Mouse (Mus musculus): Measurements from ENCODE around the gene Sco2. TPM values are rescaled to one million over a fixed set of nuclear protein-coding genes. Genes with fewer than 3 reads are reported as not detected.

Sco2 gene
- total RNA-seq, 4 experiments from 2014 or later, result 23.2 to 28.0 (median 26.8) TPM

DNA sequence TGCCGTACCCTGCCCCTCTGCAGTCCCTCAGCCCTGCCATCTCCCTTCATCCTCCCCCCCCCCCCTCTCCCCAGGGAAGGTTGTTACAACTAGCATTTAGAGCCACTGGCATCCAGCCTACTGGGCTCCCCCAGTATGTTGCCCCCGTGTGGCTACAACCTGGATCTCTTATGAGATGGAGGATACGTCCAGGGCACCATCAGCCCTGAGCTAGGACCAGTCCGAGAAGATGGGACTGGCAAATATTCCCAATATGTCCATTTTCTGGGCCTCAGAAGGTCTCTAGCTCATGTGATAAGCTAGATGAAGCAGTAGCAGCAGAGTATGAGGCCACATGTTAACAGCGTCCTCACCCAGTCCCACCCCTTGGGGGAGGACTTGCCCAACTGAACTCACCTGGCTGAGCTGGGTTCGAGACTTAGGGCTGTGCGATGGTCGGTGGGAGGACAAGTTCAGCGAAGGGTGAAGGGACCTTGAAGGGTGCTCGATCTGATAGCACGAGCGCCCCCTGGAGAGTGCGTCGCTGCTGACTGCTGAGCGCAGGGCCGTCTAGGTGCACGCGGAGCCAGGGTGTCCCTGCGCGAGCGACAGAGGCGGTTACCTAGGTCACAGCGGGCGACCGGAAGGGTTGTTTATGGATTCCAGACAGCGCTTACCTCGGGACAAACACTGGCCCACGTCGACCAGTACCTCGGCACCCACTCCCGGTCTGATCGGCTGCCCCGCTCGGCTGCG, 452 bp downstream of the Sco2 start:
- peak; percentile 70 to 75 for DNase-seq (ENCODE audit: low spot score in 2 of 2)

DNA sequence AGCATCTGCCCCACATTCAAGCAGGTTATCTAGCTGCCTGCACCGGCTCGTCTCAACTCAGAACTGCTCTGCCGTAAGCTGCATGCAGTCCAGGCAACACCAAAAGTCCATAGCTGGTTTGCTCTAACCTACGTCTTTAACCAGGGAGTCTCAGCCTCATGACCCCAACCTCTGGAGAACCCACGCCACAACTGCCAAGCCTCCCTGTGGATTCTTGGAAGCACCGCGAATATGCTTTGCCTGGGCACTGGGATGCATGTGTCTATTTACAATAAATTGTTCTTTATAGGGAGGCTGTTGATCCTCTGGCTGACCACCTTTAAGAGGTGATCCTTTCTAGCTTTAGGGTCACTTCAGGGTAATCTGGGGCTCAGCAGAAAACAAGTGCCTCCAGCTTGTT, 1.1 kb downstream of the Sco2 start:
- no peak for DNase-seq (ENCODE audit: low spot score in 2 of 2)

DNA sequence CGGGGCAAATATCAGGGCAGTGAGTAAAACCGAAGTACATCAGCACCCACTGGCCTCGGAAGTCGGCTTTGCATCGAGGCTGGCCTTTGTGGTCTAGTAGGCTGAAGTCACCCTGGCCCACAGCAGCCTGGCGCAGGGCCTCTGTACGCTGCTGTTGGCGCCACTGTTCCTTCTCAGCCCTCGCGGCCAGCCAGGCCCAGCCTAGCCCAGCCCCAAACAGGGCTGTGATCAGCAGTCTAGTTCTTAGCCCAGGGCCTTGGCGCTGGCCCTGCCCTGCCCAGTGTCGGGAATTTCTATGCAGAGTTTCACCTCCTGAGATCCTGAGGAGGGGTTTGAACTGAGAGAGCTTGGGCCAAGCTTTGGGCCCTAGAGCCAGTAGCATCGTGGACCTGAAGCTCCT, 1.6 kb downstream of the Sco2 start:
- no peak for DNase-seq (ENCODE audit: low spot score in 2 of 2)

DNA sequence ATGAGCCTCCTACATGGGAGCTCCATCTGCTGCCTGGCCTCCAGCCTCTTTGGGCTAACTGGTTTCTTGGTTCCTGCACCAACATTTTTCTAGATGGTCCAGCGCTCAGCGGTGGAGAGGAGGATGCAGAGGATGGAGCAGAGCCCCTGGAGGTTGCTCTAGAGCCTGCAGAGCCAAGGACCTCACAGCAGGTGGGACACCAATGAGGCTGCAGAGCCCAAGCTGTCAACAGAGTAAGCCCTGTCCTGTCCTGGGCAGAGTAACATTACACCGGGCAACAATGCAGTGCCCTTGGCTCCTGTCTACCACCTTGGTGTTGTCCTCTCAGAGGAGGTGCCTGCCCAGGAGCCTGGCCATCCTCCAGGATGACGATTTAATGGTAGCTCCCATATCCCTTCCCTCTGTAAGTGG, 8.5 kb downstream of the Sco2 start:
- DNase-seq (ENCODE audit: low spot score in 2 of 2), result no peak

DNA sequence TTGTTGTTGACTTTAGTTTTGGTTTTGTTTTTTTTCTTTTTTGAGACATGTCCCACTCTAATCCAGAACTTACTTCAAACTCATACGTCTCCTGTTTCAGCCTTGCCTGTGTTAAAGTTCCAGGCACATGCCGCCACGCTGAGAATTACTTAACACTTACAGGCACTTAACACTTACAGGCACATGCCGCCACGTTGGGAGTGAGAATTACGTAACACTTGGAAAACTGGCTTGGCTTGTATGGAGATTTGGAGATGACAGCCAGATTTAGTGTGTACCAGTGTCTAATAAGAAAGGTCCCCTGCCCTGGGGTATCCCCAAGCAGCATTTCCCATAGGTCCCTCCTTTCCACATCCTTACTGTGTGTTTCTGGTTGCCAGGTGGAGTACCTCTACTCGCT, 10.6 kb downstream of the Sco2 start:
- DNase-seq (ENCODE audit: low spot score in 2 of 2), result no peak

DNA sequence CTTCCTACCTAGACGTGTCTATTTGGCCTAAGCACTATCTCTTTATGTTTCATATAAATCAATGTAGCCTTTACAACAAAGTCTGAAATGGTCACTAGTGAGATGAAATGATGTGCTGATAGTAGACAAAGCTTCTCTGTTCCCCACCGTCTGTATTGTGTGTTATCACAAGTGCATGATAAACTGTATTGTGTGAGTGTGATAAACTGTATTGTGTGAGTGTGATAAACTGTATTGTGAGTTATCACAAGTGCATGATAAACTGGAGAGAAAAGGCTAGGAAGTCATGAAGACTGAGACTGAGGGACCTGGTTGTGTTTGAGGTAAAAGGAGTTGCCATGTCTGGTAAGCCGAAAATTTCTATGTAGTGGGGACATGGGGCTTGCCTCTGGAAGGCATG, 14.9 kb downstream of the Sco2 start:
- DNase-seq (ENCODE audit: low spot score in 2 of 2), result no peak

DNA sequence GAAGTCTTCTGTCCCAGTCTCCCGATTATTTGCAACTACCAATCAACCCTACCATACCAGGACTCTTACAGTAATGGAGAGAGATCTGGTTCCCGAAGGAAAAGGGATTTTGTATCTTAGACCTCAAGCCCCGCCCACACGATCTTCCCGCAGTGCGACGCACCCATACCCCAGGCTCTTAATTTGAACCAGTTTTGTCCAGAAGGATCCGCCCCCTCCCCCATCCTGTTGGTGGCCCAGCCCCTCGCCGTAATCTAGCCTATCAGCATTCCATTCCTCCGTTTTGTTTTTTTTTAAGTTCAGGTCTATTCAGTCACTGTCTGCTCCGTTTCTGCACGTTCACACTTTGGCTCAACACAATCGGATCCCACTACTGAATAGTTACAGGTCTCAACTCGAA, 17.3 kb downstream of the Sco2 start:
- no peak for DNase-seq (ENCODE audit: low spot score in 2 of 2)

DNA sequence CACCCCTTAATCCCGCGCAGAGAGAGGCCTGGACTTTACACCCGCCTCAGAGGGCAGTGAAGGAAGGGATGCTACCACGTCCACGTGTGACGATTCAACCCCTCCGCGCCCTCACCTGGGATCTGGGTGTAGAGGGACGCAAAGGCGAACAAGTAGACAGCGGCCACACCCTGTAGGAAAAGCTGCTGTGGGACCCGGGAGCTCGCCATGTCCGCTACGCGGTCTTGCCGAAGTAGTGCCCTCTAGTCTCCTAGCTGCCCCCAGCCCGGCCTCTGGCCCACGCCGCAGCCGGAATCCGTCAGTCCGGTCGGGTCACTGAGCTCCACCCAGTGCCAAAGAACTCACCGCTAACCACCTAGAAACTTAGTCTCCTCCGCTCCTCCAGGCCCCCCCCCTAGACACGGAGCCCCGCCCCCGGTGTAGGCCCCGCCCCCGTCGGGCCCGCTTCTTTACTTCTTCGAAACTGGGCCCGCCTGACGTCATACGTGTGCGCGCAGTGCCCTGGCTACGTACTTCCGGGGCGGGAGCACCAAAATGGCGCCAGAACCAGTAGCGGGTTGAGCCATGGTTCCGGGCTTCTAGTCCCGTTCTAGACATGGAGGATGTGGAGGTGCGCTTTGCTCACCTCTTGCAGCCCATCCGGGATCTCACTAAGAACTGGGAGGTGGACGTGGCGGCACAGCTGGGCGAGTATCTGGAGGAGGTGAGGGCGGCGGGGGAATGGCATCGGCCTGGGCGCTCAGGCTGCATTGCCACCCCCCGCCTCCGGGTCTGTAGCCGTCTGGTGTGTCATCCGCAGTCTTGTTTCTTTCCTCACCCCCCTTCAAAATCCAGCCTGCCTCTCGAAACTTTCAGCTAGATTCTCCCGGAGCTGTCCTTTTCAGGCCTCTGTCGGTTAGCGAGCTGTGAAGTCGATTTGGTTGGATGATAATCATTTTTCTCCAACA, 18.1 kb downstream of the Sco2 start, which contains the start of the genes Lmf2 and Ncaph2:
Lmf2 (minus strand) TSS at position 419 of the 947 bp plus-strand sequence.
Ncaph2 (plus strand) TSS at position 479 of the 947 bp plus-strand sequence.
- DNase-seq (ENCODE audit: low spot score in 2 of 2), result peak; percentile 91 to 95

DNA sequence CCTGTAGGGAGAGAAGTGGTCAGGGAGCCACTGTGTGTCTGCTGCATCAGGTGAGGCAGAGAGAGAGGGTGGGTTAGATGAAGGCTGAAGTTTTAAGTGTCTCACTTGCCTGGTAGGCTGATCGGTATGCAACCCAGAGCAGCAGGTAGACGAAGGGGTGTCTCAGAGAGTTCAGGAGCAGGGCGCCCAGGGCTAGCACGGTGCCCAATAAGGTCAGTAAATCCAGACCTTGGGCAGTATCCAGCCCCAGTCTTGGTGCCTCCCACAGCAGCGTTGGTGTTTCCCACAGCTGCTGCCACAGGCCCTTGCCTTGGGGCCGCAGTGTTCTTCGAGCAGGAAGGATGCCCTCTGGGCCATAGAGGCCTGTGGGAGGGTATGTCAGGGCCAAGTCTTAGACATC, 19.2 kb downstream of the Sco2 start:
- no peak for DNase-seq (ENCODE audit: low spot score in 2 of 2)

DNA sequence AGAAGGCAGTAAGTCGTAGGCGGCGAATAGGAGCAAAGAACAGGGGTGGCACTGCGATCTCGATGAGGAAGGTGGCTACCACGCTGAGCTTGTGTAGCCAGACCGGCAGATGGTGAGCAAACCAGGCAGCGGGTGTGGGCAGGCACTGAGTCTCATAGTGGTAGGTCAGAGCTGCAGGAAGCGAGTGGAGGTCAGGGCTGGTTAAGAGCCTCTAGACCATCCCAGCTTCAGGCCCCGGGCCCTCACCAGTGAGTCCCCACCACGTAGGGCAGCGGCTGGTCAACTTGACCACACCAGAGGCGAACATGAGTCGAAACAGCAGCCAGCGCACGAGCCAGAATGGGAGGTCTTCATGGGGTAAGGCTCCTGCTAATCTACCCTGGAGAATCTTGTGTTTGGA, 19.8 kb downstream of the Sco2 start:
- no peak for DNase-seq (ENCODE audit: low spot score in 2 of 2)

DNA sequence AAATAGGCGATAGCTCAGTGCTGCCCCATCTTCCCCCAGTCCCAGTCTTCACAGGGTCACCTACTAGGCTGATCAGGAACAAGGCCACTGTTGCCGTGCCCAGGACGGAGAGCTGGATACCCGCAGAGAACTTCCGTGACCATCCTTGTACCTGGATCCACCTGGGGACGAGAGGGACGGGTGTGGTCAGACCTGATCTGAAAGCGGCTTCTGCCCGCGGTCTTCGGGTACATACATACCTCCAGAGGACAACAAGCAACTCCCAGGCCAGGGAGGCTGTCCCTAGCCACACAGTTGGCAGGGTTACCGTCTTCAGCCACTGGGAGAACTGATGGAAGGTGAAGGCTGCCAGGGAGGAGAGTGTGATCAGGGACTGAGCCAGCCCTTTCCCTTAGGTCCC, 20.9 kb downstream of the Sco2 start:
- no peak for DNase-seq (ENCODE audit: low spot score in 2 of 2)

DNA sequence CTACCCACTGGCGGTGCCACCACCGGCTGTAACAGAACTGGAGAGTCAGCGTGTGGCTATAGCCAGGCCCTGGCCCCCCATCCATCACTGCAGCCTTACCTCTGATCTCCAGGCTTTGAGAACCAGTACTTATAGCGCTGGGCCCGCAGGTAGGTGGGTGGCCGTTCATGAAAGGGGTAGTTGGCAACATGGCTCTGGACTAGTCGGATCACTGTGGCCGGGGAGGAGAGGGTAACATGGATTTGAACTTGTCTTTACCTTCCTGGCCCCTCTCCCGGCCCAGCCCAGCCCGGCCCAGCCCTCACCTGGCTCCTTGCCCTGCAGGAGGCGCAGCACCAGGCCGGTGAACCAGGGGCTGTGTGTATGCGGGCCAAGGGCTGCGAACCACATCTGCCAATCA, 21.6 kb downstream of the Sco2 start:
- no peak for DNase-seq (ENCODE audit: low spot score in 2 of 2)

DNA sequence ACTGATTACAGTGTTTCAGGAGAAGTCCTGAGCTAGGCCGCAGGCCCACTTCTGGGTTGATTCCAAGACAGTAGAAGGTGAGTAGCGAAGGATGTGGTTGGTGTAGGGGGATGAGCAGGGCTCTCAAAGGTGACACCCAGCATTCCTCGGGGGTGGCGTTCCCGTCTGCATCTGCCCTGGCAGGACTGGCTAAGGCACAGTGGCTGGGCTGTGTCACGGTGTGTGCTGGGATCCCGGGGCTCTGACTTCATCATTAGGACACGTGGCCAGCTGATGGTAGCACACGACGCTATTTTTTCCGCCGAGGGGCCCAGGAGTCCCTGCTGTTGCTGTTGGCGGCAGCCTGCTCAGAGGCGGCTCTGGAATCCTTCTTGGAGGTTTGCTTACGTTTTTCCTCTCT, 22.3 kb downstream of the Sco2 start:
- DNase-seq (ENCODE audit: low spot score in 2 of 2), result no peak

DNA sequence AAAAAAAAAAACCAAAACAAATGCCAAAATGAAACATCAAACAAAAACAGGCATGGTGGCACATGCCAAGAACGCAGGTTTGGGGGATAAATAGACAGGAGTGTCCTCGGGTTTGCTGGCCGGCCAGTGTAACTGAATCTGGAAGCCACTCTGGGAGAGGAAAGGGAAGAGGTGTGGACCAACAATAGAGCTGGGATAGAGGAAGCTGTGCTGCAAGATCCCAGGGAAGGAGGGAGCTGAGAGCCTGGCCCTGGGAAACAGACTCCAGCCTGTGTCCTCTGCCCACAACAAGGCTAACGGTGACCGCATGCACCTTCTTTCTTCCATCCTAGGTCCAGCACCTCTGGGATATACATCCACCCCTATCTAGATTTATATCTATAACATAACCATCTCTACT, 23.2 kb downstream of the Sco2 start:
- no peak for DNase-seq (ENCODE audit: low spot score in 2 of 2)

DNA sequence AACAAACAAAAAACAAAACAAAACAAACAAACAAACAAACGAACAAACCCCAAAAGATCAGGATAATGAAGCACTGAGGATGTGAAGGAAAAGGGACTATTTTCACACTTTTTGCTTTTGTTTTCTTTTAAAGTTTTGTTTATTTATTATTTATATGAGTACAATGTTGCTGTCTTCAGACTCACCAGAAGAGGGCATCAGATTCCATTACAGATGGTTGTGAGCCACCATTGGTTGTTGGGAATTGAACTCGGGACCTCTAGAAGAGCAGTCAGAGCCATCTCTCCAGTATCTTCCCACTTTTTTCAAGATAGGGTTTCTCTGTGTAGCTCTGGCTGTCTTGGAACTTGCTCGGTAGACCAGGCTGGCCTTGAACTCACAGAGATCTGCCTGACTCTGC, 30.3 kb downstream of the Sco2 start:
- DNase-seq (ENCODE audit: low spot score in 2 of 2), result no peak

DNA sequence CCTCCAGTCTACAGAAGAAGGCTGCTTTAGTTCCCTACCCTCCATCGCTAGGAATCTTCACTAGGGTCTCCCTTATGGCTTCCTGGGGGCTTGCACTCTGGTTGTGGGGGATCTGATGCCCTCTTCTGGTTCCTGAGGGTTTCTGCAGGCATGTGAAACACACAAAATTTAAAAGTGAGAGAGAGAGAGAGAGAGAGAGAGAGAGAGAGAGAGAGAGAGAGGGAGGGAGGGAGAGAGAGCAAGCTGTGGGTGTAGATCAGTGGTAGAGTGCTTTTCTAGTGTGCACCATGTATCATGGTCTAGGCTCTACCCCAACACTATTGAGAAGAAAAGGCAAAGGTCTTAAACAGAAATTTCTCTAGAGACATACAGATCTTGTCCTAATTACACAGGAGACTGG, 32.0 kb downstream of the Sco2 start:
- DNase-seq (ENCODE audit: low spot score in 2 of 2), result no peak

DNA sequence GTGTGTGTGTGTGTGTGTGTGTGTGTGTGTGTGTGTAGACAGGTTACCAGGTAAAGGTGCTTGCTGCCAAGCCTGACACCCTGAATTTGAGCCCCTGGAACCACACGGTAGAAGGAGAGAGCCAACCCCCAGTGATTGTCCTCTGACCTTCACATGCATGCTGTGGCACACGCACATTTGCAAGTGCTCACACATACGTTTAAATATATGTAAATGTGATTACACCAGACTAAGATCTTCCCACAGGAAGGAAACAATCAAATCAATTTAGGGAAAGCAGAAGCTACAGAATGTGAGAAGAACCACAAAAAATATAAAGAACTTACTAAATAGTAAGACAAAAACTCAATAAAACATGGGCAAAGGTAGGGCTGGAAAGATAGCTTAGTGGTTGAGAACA, 33.5 kb downstream of the Sco2 start:
- no peak for DNase-seq (ENCODE audit: low spot score in 2 of 2)

DNA sequence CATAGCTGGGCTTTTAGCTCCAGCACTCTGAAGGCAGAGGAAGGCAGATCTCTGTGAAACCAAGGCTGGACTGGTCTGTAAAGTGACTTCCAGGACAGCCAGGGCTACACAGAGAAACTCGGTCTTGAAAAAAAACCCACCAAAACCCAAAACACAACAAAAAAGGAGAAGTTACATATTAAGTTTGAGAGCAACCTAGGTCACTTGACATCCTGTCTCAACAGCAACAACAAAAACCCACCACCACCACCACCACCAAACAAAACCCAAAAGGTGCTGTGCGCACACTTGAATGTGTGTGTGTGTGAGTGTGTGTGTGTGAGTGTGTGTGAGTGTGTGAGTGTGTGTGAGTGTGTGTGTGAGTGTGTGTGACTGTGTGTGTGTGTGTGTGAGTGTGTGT, 34.0 kb downstream of the Sco2 start:
- no peak for DNase-seq (ENCODE audit: low spot score in 2 of 2)

DNA sequence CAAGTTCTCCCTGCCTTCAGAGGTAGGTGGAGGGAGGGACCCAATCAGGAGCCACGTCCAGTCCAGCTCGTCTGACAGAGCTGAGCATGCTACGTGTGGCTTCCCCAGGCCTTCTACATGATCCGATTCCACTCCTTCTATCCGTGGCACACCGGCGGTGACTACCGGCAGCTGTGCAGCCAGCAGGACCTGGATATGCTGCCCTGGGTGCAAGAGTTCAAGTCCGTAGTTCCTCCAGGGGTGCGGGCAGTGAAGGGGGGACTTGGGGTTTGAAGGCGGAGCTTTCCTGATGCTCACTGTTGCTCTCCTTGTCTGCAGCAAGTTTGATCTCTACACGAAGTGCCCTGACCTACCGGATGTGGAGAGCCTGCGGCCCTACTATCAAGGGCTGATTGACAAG, 37.2 kb downstream of the Sco2 start:
- no peak for DNase-seq (ENCODE audit: low spot score in 2 of 2)

DNA sequence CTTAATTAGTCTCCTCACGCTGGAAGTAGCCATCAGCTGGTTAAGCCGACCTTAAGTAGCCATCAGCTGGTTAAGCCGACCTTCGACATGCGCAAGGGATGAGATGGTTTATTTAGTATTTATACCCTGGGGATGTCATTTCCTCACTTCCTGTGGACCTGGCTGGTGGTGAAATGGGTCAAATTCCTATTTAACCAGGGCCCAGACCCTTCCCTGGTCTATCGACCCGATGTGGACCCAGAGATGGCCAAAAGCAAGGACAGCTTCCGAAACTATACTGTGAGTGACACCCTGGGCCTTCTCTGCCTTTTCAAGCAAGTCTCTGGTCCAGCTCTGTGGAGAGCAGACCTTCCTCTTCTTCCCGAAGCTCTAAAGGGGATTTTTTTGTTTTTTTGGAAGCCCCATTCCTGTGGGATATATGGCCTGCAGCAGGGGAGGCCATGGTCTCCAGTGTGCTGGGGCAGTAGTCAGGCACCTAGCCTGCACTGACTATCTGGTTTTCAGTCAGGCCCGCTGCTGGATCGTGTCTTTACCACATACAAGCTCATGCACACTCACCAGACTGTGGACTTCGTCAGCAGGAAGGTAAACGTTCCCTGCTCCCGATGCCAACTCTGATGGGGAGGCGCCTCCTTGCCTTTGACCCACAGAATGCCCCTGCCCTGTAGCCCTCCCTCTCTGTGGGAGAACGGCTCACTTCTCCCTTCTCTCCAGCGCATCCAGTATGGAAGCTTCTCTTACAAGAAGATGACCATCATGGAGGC, 38.7 kb downstream of the Sco2 start:
- DNase-seq (ENCODE audit: low spot score in 2 of 2), result no peak

DNA sequence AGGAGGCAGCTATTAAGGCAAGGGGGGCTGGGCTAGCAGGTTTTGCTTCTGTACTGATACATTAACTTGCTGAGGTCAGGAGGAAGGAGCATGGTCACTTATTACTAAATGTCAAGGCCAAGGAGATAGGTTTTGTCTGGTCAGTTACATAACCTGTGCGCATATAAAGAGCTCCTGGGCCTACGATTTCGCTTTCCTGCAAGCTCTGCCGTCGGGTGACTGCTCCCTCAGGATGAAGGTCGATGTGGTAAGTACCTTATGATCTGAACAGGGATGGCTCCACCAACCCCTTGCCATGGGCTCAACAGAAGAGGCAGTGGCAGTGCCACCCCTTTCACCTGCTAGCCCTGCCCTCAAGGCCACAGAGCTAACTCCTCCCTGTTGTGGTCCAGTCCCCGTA, 39.4 kb downstream of the Sco2 start, which contains the start of gene Miox:
Miox (plus strand) TSS at position 128 of the 400 bp plus-strand sequence.
- DNase-seq (ENCODE audit: low spot score in 2 of 2), result no peak

DNA sequence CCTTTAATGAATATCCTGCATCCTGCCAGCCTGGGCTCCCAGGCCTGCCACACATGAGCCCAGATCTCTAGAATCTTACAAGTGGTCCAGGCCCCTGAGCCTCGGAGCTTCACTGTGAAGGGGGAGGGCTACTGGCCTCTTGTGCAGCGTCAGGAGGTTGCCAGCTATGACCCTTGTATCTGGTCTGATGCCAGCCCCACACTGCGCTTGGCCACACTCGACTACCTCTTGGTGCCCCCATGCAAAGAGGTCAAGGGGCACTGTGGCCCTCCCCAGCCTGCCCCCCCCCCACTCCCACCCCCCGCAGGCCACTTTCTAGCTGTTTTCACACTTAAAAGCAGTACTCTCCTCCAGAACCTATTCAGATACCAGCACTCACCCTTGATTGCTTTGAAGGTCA, 47.2 kb downstream of the Sco2 start:
- DNase-seq (ENCODE audit: low spot score in 2 of 2), result no peak
